Mouse (Mus musculus) gastrocnemius, postnatal 10 days (tissue): ENCODE data around the gene Cntn4. TPM values are rescaled to one million over a fixed set of nuclear protein-coding genes. Genes with fewer than 3 reads are reported as not detected.
A peak's percentile ranks its signal among the peaks of the same experiment; 100 is the strongest.

Source experiments
- DNase-seq: peaks from one replicate; pipeline ENCODE4 v3.0.0; 2021; ENCODE audit warnings: mixed read lengths
- total RNA-seq, 2 experiments: library from RNA; stranded (reverse); gene quantifications; 2 replicates each; pipeline ENCODE4 v1.2.3; 2021

Gene Cntn4
- total RNA-seq, 2 experiments from 2014 or later = 0.38 to 0.50 TPM

GRCm38 (mm10) chr6:106663780-106664651 lies 986.6 kb downstream of the Cntn4 start:
- DNase-seq = peak; percentile 20

- no peak for DNase-seq
Observed at GRCm38 (mm10) chr6:106675581-106675980, 998.1 kb downstream of the Cntn4 start.

- DNase-seq = no peak
Observed at GRCm38 (mm10) chr6:106701931-106702330, 1024.5 kb downstream of the Cntn4 start.

- no peak for DNase-seq
Observed at GRCm38 (mm10) chr6:106705506-106706035, 1028.1 kb downstream of the Cntn4 start.

- no peak for DNase-seq
Observed at GRCm38 (mm10) chr6:106725642-106726041, 1048.2 kb downstream of the Cntn4 start.

GRCm38 (mm10) chr6:106726078-106726477 lies 1048.6 kb downstream of the Cntn4 start:
- DNase-seq = no peak

- DNase-seq = no peak
Observed at GRCm38 (mm10) chr6:106727703-106728102, 1050.2 kb downstream of the Cntn4 start.

- no peak for DNase-seq
Observed at GRCm38 (mm10) chr6:106729682-106730314, 1052.3 kb downstream of the Cntn4 start.

GRCm38 (mm10) chr6:106732563-106732962 lies 1055.1 kb downstream of the Cntn4 start:
- no peak for DNase-seq

GRCm38 (mm10) chr6:106738229-106738628 lies 1060.8 kb downstream of the Cntn4 start:
- DNase-seq = no peak

GRCm38 (mm10) chr6:106740244-106740825 lies 1062.9 kb downstream of the Cntn4 start:
- DNase-seq = no peak

GRCm38 (mm10) chr6:106743556-106744233 lies 1066.2 kb downstream of the Cntn4 start:
- DNase-seq = no peak

- no peak for DNase-seq
Observed at GRCm38 (mm10) chr6:106745673-106746394, 1068.4 kb downstream of the Cntn4 start.

GRCm38 (mm10) chr6:106747251-106747650 lies 1069.8 kb downstream of the Cntn4 start:
- no peak for DNase-seq

GRCm38 (mm10) chr6:106747804-106748203 lies 1070.3 kb downstream of the Cntn4 start:
- DNase-seq = no peak
